Mouse (Mus musculus) CD4-positive, CD25-positive, alpha-beta regulatory T cell, adult 2 months (primary cell): ENCODE results near the gene Ppm1h.
"Not testable (repeated sequence)": the region's sequence is repeated elsewhere in the genome, so short reads cannot be mapped to it uniquely, and the experiment has no call there.

Experiments used
- DNase-seq: peaks from one replicate; pipeline ENCODE4 v3.0.0-alpha.2; 2012; ENCODE audit warnings: low read depth, low spot score

Ppm1h gene

DNA sequence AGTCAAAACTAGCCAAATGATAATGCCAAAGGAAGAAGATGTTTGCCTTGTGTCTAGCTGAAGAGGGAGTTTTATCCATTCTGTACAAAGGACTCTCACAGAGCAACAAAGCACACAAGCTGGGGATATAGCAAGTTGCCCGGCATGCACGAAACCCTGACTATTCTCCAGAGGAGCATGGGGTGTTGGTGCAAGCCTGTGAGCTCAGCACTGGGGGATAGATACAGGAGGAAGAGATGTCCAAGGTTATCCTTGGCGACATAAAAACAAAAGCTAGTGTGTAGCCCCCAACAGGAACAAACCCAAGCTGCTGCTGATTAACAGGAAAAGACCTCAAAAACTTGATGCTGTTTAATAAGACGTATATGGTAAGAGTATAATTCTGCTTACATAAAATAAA, 247.7 kb downstream of the Ppm1h start:
- no peak for DNase-seq

- no peak for DNase-seq
Measured at GRCm38 (mm10) chr10:122930520-122930919, 252.0 kb downstream of the Ppm1h start.

GRCm38 (mm10) chr10:122931193-122931832, 252.8 kb downstream of the Ppm1h start:
- DNase-seq: peak; percentile 7

GRCm38 (mm10) chr10:122931851-122932550, 253.4 kb downstream of the Ppm1h start:
- no peak for DNase-seq

DNA sequence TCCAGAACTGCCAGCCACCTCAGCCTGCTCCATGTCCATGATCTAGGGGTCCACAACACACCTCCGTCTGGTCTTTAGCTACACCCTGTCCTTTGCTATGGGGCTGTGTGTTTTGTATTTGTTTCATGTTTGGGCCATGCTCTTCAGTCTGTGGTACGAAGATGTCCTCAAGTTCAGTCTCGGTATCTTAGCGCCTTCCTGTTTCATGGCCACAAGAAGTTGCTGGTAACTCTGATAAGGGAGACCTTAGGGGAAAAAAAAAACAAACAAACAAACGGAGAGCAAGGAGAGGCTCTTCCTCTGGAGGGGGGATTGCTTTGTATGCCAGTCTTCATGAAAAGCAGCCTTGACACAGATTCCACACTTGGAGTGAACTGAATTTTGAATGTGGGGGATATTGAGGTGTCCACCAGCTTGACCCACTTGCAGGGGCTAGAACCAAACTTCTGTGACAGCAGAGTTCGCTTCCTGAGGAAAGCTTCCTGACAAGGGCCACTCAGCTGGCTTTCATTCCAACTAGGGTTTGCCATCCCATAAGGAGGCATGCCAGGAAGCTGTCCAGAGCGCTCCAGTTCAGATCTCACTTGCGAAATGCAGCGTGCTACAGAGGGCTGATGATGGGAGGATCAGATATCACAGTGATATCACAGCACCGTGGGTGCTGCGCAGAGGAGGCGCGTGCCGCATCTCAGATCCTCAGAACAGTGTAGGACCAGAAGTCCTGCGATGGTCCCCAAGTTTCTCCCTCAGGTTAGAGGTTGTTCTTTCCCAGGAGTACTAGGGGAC, 254.7 kb downstream of the Ppm1h start:
- no peak for DNase-seq

GRCm38 (mm10) chr10:122935406-122935805, 256.8 kb downstream of the Ppm1h start:
- DNase-seq: not testable (repeated sequence)

DNA sequence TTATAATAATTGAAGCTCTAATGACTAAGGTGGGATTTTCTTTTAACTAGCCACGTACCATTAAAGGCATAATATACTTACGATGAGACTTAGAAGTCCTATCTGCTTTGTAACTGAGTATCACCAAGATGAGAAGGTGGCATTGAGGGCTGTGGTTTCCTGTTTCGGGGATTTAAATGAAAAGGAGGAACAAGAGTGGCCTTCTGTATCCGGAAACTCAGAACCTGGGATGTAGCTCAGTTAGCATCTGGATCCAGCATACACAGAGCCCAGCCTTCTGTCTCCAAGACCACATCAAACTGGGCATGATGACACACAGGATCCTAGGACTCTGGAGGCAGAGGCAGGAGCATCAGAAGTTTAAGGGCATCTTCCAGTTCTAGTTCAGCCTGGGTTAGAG, 258.8 kb downstream of the Ppm1h start:
- DNase-seq: not testable (repeated sequence)

DNA sequence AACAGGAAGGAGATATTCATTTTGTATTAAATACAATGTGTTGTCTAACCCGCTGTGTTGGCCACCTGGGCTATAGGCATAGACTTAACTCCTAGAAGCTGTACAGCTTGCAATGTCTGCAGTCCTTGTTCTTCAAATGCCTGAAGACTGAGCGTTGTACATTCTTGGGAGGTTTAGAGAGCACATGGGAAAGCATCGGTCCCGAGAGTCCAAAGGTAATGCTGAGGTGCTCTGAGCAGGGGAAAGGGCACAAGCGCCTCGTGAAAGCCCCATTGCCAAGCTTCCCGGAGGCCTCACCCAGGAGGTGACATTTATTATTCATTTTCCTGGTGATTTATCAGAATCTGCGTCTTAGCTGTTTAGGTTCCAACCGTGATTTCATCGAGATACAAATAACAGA, 261.0 kb downstream of the Ppm1h start:
- no peak for DNase-seq

GRCm38 (mm10) chr10:122942771-122943170, 264.2 kb downstream of the Ppm1h start:
- DNase-seq: no peak

DNA sequence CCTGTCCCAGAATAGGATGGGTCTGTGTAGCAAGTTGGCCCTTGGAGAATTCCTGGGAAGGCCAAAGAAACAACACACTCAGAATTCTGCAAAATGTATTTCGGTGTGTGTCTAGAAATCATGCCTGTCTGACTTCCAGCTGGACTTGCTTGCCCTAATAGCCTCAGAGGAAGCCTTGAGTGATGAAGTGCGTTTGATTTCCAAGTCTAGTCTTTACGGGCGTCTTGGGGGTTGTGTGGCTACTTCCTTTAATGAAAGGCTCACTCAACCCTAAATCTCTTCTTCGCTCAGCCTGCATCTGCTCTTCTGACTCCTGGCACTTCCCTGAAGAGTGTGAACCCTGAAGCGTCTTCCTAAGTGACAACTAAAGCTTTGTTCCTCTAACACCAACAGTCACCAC, 265.3 kb downstream of the Ppm1h start:
- DNase-seq: no peak

DNA sequence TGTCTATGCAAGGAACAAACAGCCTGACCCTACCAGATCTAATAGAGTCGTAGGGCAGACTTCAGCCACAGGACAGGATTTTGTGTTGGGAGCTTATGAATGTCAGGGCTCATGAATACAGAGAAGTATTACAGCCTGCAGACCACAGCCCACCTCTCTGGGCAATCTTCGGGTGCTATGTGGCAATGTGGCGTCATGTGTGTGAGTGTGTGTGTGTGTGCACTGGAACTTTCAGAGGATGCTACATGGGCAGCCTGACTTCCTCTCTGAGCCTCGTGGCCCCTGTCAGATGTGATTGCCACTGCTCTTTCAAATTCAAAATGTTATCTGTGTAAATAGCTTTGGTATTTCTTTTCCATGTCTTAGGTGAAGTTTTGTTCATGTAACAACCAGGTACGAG, 266.3 kb downstream of the Ppm1h start:
- DNase-seq: no peak

DNA sequence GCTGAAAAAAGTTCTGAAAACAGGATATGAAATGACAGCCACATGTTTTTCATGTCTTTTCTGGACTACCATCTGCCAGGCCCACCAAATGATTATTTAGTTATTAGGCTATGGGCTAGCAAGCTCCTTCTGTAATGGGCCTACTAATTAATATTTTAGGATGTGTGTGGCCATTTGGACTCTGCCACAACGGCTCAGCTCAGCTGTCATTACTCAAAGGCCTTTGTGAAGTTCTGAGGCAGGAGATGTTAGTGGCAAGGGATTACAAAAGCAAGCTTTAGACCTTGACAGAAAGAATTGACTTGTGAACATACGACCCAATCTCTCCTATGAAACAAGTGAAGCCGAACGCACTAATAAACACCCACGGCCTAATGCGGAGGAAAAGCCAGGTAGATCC, 272.4 kb downstream of the Ppm1h start:
- no peak for DNase-seq

DNA sequence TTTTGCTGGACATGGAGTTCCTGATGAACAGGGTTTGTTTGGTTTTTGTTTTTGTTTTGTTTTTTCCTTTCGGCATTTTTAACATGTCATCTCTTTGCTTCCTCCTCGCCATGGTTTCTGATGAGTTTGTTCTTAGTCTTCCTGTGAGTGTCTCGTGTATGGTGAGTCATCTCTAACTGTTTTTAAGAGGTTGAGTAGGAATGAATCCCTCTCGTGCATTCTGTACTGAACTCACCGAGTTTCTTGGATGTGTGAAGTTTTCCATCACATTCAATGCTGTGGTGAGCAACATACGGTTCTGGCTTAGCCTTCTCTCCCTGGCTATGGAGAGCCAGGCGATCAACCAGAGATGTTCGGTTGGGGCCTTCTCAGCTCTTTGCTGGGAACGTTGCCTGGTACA, 275.0 kb downstream of the Ppm1h start:
- DNase-seq: no peak

DNA sequence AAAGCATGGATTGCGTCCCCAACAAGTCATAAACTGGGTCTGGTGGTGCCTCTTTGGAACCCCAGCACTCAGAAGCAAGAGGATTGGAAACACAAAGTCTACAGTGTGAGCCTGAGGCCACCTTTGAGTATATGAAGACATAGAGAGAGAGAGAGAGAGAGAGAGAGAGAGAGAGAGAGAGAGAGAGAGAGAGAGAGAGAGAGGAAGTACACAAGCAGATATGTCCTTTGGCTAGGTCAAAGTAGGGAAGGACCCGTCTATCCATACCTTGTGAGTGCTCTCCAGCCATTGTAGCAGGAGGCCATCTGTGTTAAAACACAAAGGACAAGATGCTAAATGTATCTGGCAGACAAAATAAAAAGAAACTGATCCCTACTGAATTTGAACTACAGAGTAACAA, 279.4 kb downstream of the Ppm1h start:
- DNase-seq: no peak

GRCm38 (mm10) chr10:122958699-122959098, 280.1 kb downstream of the Ppm1h start:
- DNase-seq: no peak

DNA sequence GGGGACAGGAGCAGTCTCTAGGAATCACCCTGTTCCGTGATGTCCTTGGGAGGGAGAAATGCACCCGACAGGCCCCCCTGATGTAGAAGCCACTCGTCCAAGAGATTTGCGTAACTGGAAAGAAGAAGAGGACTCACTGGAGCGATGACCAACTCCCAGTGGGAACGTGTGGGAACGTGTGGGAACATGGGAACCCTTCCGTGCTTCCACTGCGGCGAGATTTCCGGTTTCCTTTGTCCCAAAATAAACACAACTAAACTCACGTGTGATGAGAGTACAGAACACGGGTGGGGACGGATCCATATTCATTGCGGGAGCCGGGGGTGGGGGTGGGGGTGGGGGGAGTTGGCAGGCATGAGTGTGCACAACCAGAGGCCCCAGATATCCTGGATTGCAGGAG, 281.7 kb downstream of the Ppm1h start:
- no peak for DNase-seq

DNA sequence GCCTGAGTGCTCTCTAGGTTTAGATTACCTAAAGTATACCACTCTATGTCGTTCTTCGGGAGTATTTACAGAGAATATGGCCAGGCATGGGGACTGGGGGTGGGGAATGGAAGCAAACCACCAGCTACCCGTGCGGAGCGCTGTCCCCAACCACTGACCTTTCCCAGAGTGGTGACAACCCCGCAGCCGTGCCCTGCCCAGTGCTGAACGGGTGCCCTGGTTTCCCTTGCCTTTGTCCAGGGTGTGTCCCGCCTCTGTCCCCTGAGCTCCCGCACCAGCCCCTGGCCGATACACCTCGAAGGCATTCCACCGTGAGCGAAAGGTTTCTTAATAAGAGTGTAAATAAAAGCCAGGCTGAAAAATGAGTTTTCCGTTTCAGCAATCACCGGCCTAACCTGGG, 282.2 kb downstream of the Ppm1h start:
- no peak for DNase-seq

DNA sequence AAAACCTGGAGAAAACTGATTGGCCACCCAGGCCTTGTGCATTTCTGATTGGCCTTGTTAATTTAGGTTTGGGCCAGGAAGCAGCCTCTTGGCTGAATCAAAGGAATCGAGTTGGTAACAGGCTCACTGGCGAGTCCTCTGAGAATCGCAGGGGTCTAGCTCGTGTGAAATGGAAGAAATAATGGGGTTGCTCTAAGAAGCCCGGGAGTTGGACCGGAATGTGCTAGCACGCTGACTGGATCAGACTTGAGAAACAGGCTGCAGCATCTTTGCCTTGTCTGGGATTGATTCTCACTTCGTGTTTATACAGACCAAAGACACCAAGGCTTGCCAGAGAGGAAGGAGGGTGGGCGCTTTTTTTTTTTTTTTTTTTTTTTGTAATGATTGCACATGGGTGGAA, 282.9 kb downstream of the Ppm1h start:
- no peak for DNase-seq

DNA sequence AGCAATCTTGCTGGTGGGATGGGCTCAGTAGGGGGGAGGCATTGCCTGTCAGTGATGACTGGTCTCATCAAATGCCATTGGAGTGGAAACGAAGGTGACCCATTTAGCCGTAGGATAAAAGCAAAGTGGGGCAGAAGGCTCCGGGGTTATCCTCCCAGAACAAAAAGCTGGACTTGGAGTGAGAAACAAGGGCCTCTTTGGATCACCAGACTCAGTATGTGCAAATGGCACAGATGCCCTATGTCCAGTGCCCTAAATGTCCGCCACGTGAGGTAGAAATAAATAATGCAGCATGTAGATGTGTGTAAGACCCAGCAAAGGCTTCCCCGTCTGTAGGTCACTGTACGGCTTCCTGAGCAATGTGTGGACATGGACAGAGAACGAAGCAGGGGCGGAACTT, 284.1 kb downstream of the Ppm1h start:
- no peak for DNase-seq

- DNase-seq: no peak
Measured at GRCm38 (mm10) chr10:122963463-122964240, 285.1 kb downstream of the Ppm1h start.

DNA sequence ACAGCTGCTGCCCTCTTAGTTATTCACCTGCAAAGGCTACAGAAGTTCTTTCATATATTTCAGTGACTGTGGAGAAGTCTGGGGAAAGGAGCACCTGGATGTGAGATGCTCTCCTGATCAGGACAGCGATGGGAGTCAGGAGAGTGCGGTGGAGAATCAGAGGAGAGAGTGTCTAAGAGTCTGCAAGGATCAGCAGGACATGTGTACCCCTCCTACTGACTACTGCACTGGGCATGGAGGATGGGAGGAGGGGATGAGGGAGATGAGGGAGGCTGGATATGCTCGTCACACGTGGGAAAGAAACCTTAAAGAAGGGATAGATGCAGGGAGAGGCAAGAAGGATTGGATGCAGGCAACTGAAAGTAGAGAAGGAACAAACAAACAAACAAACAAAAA, 285.7 kb downstream of the Ppm1h start:
- no peak for DNase-seq

- DNase-seq: not testable (repeated sequence)
Measured at GRCm38 (mm10) chr10:122965650-122966049, 287.1 kb downstream of the Ppm1h start.
